Mouse (Mus musculus) embryonic facial prominence, embryonic 14.5 days (tissue): ENCODE measurements around the gene Castor2. TPM values are rescaled to one million over a fixed set of nuclear protein-coding genes. Genes with fewer than 3 reads are reported as not detected.
A peak's percentile ranks its signal among the peaks of the same experiment; 100 is the strongest.

Experiments
- ATAC-seq: fragments of 200-750 bp; cut with Nextera tagmentation; 2 replicates; pipeline ENCODE4 v1.8.0; 2017; ENCODE audit warnings: low read depth, moderate number of reproducible peaks, moderate TSS enrichment
- DNase-seq: peaks from one replicate; pipeline ENCODE4 v3.0.0-alpha.2; 2015; ENCODE audit warnings: low spot score
- H3K27ac ChIP-seq: fragments of 300-500 bp; sonication (generic); replicated peaks from 2 replicates; pipeline ENCODE4 v1.5.1; 2014; ENCODE audit warnings: low read depth, mild to moderate bottlenecking, low read length, moderate library complexity
- H3K27me3 ChIP-seq: fragments of 300-500 bp; sonication (generic); replicated peaks from 2 replicates; pipeline ENCODE4 v1.6.1; 2014; ENCODE audit warnings: low read length; ENCODE audit not compliant: control insufficient read depth, insufficient read depth
- H3K36me3 ChIP-seq: fragments of 300-500 bp; sonication (generic); 2 replicates; pipeline ENCODE4 v1.6.1; 2014; ENCODE audit warnings: low read length, mixed read lengths; ENCODE audit not compliant: control insufficient read depth, insufficient read depth
- H3K4me1 ChIP-seq: fragments of 300-500 bp; sonication (generic); 2 replicates; pipeline ENCODE4 v1.6.1; 2014; ENCODE audit warnings: antibody characterized with exemption, low read length; ENCODE audit not compliant: control insufficient read depth, insufficient read depth
- H3K4me2 ChIP-seq: fragments of 300-500 bp; sonication (generic); 2 replicates; pipeline ENCODE4 v1.6.1; 2014; ENCODE audit warnings: low read depth, mild to moderate bottlenecking, low read length, moderate library complexity, mixed read lengths
- H3K4me3 ChIP-seq: fragments of 300-500 bp; sonication (generic); 2 replicates; pipeline ENCODE4 v1.5.1; 2014; ENCODE audit warnings: low read depth, mild to moderate bottlenecking, low read length
- H3K9ac ChIP-seq: fragments of 300-500 bp; sonication (generic); 2 replicates; pipeline ENCODE4 v1.6.1; 2014; ENCODE audit warnings: low read depth, mild to moderate bottlenecking, low read length, moderate library complexity, mixed read lengths
- H3K9me3 ChIP-seq: fragments of 300-500 bp; sonication (generic); 2 replicates; pipeline ENCODE4 v1.6.1; 2016; ENCODE audit warnings: low read length; ENCODE audit not compliant: control insufficient read depth
- WGBS: fragments of 180-500 bp; shearing (Covaris S2); extraction: QIAGEN DNeasy Blood & Tissue Kit; methylation state at CpG from one replicate; pipeline ENCODE4 v1.1.7; 2014; 5-methylcytosine and 5-hydroxymethylcytosine counted together
- polyA plus RNA-seq: library from polyadenylated mRNA; unstranded; fragments of >200 nt; fragmentation: Nextera tagmentation; extraction: Ambion mirVana; gene quantifications from 2 replicates; pipeline ENCODE4 v1.2.1, GENCODE M21; 2014

The Castor2 gene
- polyA plus RNA-seq, 1 experiment from 2014 or later = 13.5 TPM

- Histone ChIP-seq H3K27me3 (no peaks in the 10 kb centered on the region), H3K36me3 (0 out of 2 replicates have a peak, but pooled peaks cover 8% of the 10 kb centered on the region), H3K9me3 (no peaks in the 10 kb centered on the region), H3K4me2 (no peak overlapping the region), H3K4me3 (no peak overlapping the region), H3K27ac (no peak overlapping the region), H3K4me1 (no peaks in the 10 kb centered on the region), H3K9ac (no peak overlapping the region)
- ATAC-seq = no peak
- no peak for DNase-seq
- WGBS = 90% methylated on average over 7 of the region's 7 CpGs
These were observed 16.2 kb downstream of the Castor2 start for GRCm38 (mm10) chr5:134115639-134116259.

GRCm38 (mm10) chr5:134118798-134119407 lies 19.4 kb downstream of the Castor2 start:
- Histone ChIP-seq H3K27ac (no peak overlapping the region), H3K9ac (no peak overlapping the region), H3K4me1 (no peaks in the 10 kb centered on the region), H3K36me3 (0 out of 2 replicates have a peak, but pooled peaks cover 4% of the 10 kb centered on the region), H3K4me3 (no peak overlapping the region), H3K27me3 (no peaks in the 10 kb centered on the region), H3K4me2 (no peak overlapping the region), H3K9me3 (no peaks in the 10 kb centered on the region)
- 89% methylated on average over 15 of the region's 15 CpGs for WGBS
- ATAC-seq (no peak), DNase-seq (no peak)

GRCm38 (mm10) chr5:134119481-134120120 lies 20.1 kb downstream of the Castor2 start:
- Histone ChIP-seq H3K36me3 (0 out of 2 replicates have a peak, but pooled peaks cover 4% of the 10 kb centered on the region), H3K27me3 (no peaks in the 10 kb centered on the region), H3K27ac (no peak overlapping the region), H3K9me3 (no peaks in the 10 kb centered on the region), H3K4me2 (no peak overlapping the region), H3K4me3 (no peak overlapping the region), H3K9ac (no peak overlapping the region), H3K4me1 (no peaks in the 10 kb centered on the region)
- 50% methylated on average over 10 of the region's 10 CpGs for WGBS
- peak; percentile 27 for DNase-seq
- ATAC-seq = no peak

GRCm38 (mm10) chr5:134120135-134120534 lies 20.6 kb downstream of the Castor2 start:
- Histone ChIP-seq H3K9ac (no peak overlapping the region), H3K27ac (no peak overlapping the region), H3K27me3 (no peaks in the 10 kb centered on the region), H3K4me3 (no peak overlapping the region), H3K4me1 (no peaks in the 10 kb centered on the region), H3K9me3 (no peaks in the 10 kb centered on the region), H3K4me2 (no peak overlapping the region), H3K36me3 (0 out of 2 replicates have a peak, but pooled peaks cover 4% of the 10 kb centered on the region)
- ATAC-seq (no peak), DNase-seq (no peak)
- 74% methylated on average over 3 of the region's 3 CpGs for WGBS

GRCm38 (mm10) chr5:134121138-134121892 lies 21.8 kb downstream of the Castor2 start:
- peak; percentile 24 for DNase-seq
- H3K27me3 ChIP-seq = no peaks in the 10 kb centered on the region
- no peak for ATAC-seq

DNA sequence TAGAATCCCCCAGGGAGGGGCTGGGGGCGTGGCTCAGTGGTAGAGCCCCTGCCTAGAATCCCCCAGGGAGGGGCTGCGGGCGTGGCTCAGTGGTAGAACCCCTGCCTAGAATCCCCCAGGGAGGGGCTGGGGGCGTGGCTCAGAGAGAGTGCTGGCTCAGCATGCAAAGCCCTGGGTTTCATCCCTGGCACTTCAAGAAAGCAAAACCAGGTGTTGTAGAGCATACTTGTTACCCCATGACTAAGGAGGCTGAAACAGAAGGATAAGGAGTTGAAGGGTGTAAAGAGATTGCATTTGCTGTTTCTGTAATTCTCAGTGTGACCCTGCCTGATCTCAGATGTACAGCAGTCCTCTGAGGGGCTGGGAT lies 22.4 kb downstream of the Castor2 start:
- Histone ChIP-seq H3K4me2 (no peak overlapping the region), H3K27ac (no peak overlapping the region), H3K4me1 (no peaks in the 10 kb centered on the region), H3K4me3 (no peak overlapping the region), H3K36me3 (peaks cover 11% of the 10 kb centered on the region; the same call in 1 of the 2 replicates), H3K9ac (no peak overlapping the region), H3K27me3 (no peaks in the 10 kb centered on the region), H3K9me3 (no peaks in the 10 kb centered on the region)
- no peak for DNase-seq
- 77% methylated on average over 3 of the region's 4 CpGs for WGBS
- no peak for ATAC-seq

More at GRCm38 (mm10) chr5:134121138-134121892, 21.8 kb downstream of the Castor2 start:
- no peaks in the 10 kb centered on the region for H3K4me1 ChIP-seq
- 0 out of 2 replicates have a peak, but pooled peaks cover 7% of the 10 kb centered on the region for H3K36me3 ChIP-seq
- H3K27ac ChIP-seq = no peak overlapping the region
- no peak overlapping the region for H3K4me3 ChIP-seq
- 74% methylated on average over 8 of the region's 9 CpGs for WGBS
- no peak overlapping the region for H3K9ac ChIP-seq
- H3K9me3 ChIP-seq = no peaks in the 10 kb centered on the region
- no peak overlapping the region for H3K4me2 ChIP-seq

- Histone ChIP-seq H3K4me1 (no peaks in the 10 kb centered on the region), H3K9me3 (no peaks in the 10 kb centered on the region), H3K9ac (no peak overlapping the region), H3K27me3 (no peaks in the 10 kb centered on the region), H3K36me3 (peaks cover 10% of the 10 kb centered on the region; the same call in 1 of the 2 replicates), H3K4me2 (no peak overlapping the region), H3K4me3 (no peak overlapping the region), H3K27ac (no peak overlapping the region)
- 71% methylated on average over 6 of the region's 6 CpGs for WGBS
- ATAC-seq = peak; percentile 35; the same call in 1 of the 2 replicates
- peak; percentile 43 for DNase-seq
These were observed 24.3 kb downstream of the Castor2 start for GRCm38 (mm10) chr5:134123846-134124245.

DNA sequence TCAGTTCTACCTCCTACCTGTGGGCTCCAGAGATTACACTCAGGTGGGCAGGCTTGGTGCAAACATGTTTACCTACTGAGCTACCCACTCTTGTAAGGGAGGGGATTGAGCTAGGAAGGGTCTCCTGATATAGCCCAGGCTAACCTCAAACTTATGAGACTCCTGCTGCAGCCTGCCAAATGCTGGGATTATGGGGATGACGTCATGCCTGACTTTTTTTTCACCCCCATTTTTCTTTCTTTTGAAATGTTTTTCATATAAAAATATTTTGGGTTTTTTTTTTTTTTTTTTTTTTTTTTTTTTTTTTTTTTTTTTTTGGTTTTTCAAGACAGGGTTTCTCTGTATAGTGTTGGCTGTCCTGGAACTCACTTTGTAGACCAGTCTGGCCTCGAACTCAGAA lies 26.7 kb downstream of the Castor2 start:
- Histone ChIP-seq H3K4me3 (no peak overlapping the region), H3K27ac (no peak overlapping the region), H3K36me3 (peaks cover 10% of the 10 kb centered on the region; the same call in 1 of the 2 replicates), H3K9ac (no peak overlapping the region), H3K9me3 (no peaks in the 10 kb centered on the region), H3K4me2 (no peak overlapping the region), H3K4me1 (no peaks in the 10 kb centered on the region), H3K27me3 (no peaks in the 10 kb centered on the region)
- 73% methylated on average over 2 of the region's 2 CpGs for WGBS
- DNase-seq (no peak), ATAC-seq (no peak)
